Mouse (Mus musculus): ENCODE data around the gene Rab14. TPM values are rescaled to one million over a fixed set of nuclear protein-coding genes. Genes with fewer than 3 reads are reported as not detected.

The Rab14 gene
- polyA plus RNA-seq, 1 experiment from 2014 or later: 426 TPM

DNA sequence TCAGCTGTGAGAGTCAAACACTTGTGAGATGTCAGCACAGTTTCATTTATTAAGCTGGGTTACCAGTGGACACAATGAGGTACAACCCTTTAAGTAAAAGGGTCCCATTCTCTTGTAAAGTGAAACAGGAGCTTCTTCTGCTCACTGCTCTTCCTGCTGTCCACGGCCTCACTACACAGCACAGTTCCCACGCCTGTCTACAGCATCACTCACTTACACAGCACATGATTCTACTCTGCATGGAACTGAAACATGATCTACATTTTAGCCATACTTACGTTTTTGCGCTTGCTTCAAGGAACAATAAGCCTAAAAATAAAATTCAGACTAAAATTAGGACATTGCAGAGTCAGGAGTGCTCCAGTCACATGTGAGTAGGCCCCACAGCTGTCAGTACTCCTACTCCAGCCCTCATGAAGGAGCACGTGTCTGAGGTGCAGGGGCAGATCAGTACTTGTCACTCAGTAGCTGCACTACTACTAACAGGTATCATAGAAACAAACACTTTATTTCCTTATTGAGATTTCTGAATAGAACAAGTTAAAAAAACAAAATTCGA lies 17.7 kb downstream of the Rab14 start:
- H3K4me2 ChIP-seq (ENCODE audit: low read depth, low read length): no peak overlapping the region
- no peak overlapping the region for H3K9ac ChIP-seq (replicated peaks; ENCODE audit: low read depth, low read length)
- WGBS: 95% methylated on average over 6 of the region's 6 CpGs
- peaks cover 35% of the 10 kb centered on the region; the same call in 1 of the 2 replicates for H3K36me3 ChIP-seq (ENCODE audit: control insufficient read depth, insufficient read depth, low read length)
- H3K27ac ChIP-seq (ENCODE audit: low read depth, low read length): no peak overlapping the region
- no peak for ATAC-seq (ENCODE audit: low read depth)
- no peaks in the 10 kb centered on the region for H3K4me1 ChIP-seq (ENCODE audit: control insufficient read depth, insufficient read depth, low read length)
- H3K27me3 ChIP-seq (ENCODE audit: control insufficient read depth, insufficient read depth, low read length): no peaks in the 10 kb centered on the region
- no peaks in the 10 kb centered on the region for H3K9me3 ChIP-seq (ENCODE audit: control insufficient read depth, low read length)
- no peak overlapping the region for H3K4me3 ChIP-seq (ENCODE audit: low read depth, low read length)

DNA sequence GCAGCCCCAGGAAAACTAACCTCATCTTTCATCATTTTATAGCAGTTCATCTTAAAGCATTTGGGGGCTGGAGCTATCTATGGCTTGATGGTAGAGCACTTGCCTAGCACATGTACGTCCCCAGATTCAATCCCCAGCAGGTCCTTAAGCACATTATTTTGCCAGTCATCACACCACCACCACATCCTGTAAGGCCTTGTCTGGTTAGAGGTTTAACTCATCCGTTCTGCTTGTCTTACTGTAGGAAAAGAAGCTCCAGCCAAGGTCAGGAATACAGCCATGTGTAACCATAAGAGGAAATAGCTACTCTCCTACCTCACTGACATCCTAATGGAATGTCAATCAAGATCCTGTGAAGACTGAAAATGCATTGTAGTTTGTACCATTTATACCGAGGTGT lies 22.8 kb downstream of the Rab14 start:
- no peak overlapping the region for H3K4me3 ChIP-seq (ENCODE audit: low read depth, low read length)
- H3K9me3 ChIP-seq (ENCODE audit: control insufficient read depth, low read length): no peaks in the 10 kb centered on the region
- 91% methylated on average over 3 of the region's 3 CpGs for WGBS
- H3K4me2 ChIP-seq (ENCODE audit: low read depth, low read length): no peak overlapping the region
- peaks cover 24% of the 10 kb centered on the region; the same call in 1 of the 2 replicates for H3K36me3 ChIP-seq (ENCODE audit: control insufficient read depth, insufficient read depth, low read length)
- H3K9ac ChIP-seq (replicated peaks; ENCODE audit: low read depth, low read length): no peak overlapping the region
- H3K4me1 ChIP-seq (ENCODE audit: control insufficient read depth, insufficient read depth, low read length): no peaks in the 10 kb centered on the region
- no peak for ATAC-seq (ENCODE audit: low read depth)
- H3K27ac ChIP-seq (ENCODE audit: low read depth, low read length): no peak overlapping the region
- H3K27me3 ChIP-seq (ENCODE audit: control insufficient read depth, insufficient read depth, low read length): no peaks in the 10 kb centered on the region

DNA sequence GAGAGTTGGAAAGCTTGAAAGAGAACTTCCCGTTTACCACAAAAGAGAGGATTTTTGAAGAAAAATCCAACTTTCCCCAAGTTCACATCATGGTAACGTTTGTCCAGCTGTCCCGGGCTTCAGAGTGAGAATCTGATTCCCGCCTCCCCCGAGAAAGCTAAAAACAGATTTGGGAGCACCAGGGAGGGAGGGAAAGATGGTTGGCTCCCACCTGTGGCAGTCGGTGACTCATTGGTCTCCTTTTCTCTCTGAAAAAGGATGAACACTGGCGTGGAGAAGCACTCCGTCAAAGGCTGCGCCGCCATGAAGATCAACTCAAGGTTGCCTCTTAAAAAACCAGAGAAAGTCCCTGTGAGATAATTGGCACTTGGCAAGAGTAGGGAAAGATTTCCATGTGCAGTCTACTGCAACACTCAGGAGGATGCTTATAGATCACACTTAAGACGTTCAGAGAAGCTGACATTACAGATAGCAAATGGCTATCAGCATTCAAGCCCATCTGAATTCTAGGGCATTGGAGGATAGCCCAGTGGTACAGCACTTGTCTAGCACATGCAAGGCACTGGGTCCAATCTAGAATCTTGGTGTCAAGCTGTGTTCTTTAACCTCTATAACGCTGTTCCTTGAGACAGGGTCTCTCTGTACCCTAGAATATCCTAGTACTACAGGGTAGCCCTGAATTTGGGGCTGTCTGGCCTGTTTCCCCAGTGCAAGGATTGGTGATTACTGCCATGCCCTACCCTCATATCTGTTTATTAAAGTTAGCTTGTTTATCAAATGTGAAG lies 25.4 kb downstream of the Rab14 start:
- 96% methylated on average over 12 of the region's 12 CpGs for WGBS
- no peak overlapping the region for H3K9ac ChIP-seq (replicated peaks; ENCODE audit: low read depth, low read length)
- H3K27me3 ChIP-seq (ENCODE audit: control insufficient read depth, insufficient read depth, low read length): no peaks in the 10 kb centered on the region
- H3K4me2 ChIP-seq (ENCODE audit: low read depth, low read length): no peak overlapping the region
- H3K4me1 ChIP-seq (ENCODE audit: control insufficient read depth, insufficient read depth, low read length): no peaks in the 10 kb centered on the region
- H3K27ac ChIP-seq (ENCODE audit: low read depth, low read length): no peak overlapping the region
- H3K4me3 ChIP-seq (ENCODE audit: low read depth, low read length): no peak overlapping the region
- no peak for ATAC-seq (ENCODE audit: low read depth)
- no peaks in the 10 kb centered on the region for H3K9me3 ChIP-seq (ENCODE audit: control insufficient read depth, low read length)
- H3K36me3 ChIP-seq (ENCODE audit: control insufficient read depth, insufficient read depth, low read length): peaks cover 33% of the 10 kb centered on the region; the same call in 1 of the 2 replicates

DNA sequence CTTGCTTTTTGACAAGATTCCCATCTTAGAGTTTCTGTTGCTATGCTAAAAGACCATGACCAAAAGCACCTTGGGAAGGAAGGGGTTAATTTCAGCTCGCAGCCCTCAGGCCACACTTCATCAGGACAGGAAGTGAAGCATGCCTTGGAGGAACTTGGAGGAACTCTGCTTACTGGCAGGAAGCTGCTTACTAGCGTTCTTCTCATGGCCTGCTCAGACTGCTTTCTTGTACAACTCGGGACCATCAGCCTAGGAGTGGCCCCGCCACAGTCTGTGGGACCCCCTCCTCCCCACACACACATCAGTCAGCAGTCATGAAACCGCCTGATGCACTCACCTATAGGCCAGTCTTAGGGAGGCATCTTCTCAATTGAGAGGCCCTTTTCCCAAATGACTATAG lies 26.8 kb downstream of the Rab14 start:
- H3K27me3 ChIP-seq (ENCODE audit: control insufficient read depth, insufficient read depth, low read length): no peaks in the 10 kb centered on the region
- 61% methylated on average over 5 of the region's 5 CpGs for WGBS
- H3K9ac ChIP-seq (replicated peaks; ENCODE audit: low read depth, low read length): no peak overlapping the region
- H3K4me1 ChIP-seq (ENCODE audit: control insufficient read depth, insufficient read depth, low read length): no peaks in the 10 kb centered on the region
- H3K27ac ChIP-seq (ENCODE audit: low read depth, low read length): no peak overlapping the region
- H3K4me3 ChIP-seq (ENCODE audit: low read depth, low read length): no peak overlapping the region
- H3K9me3 ChIP-seq (ENCODE audit: control insufficient read depth, low read length): no peaks in the 10 kb centered on the region
- 0 out of 2 replicates have a peak, but pooled peaks have one; percentile 24 for ATAC-seq (ENCODE audit: low read depth)
- no peak overlapping the region for H3K4me2 ChIP-seq (ENCODE audit: low read depth, low read length)
- peaks cover 32% of the 10 kb centered on the region; the same call in 1 of the 2 replicates for H3K36me3 ChIP-seq (ENCODE audit: control insufficient read depth, insufficient read depth, low read length)

DNA sequence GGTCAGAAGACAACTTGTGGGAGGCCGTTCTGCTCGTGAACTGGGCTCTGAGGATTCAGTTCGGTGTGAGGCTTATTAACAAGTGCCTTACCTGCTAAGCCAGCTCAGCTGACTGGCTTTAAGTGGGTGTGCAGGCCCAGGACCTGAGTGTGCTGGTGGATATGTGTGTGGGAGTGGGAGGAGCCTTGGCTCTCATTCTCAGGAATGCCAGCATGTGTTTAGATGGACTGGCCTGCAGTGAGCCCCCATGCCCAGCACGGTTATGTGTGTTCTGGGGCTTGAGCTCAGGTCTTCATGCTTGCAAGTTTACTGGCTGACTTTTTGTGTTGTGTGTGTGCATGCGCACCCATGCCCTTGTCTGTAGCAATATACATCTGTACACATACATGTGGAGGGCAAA lies 27.3 kb downstream of the Rab14 start:
- no peaks in the 10 kb centered on the region for H3K27me3 ChIP-seq (ENCODE audit: control insufficient read depth, insufficient read depth, low read length)
- ATAC-seq (ENCODE audit: low read depth): no peak
- peaks cover 30% of the 10 kb centered on the region; the same call in 1 of the 2 replicates for H3K36me3 ChIP-seq (ENCODE audit: control insufficient read depth, insufficient read depth, low read length)
- H3K9me3 ChIP-seq (ENCODE audit: control insufficient read depth, low read length): no peaks in the 10 kb centered on the region
- H3K4me2 ChIP-seq (ENCODE audit: low read depth, low read length): no peak overlapping the region
- WGBS: 94% methylated on average over 5 of the region's 5 CpGs
- H3K4me1 ChIP-seq (ENCODE audit: control insufficient read depth, insufficient read depth, low read length): no peaks in the 10 kb centered on the region
- no peak overlapping the region for H3K4me3 ChIP-seq (ENCODE audit: low read depth, low read length)
- H3K9ac ChIP-seq (replicated peaks; ENCODE audit: low read depth, low read length): no peak overlapping the region
- no peak overlapping the region for H3K27ac ChIP-seq (ENCODE audit: low read depth, low read length)

DNA sequence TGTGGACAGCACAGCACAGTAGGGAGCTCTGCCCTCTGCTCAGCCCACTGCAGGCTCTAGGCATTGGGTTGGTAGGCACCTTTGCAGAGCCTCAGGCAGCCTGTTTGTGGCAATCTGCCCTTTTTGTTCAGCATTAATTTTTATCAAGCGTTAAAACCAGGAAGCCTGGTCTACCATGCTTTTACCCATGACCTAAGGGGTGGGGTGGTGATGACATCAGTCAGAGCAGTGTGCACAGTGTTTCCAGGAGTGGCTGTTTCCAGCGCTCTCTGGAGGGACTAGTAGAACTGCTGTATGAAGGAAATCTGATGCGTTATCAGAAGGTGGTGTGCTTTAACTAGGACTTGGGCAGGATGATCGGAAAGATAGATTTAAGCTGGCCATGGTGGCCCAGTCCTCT lies 28.7 kb downstream of the Rab14 start:
- no peak overlapping the region for H3K9ac ChIP-seq (replicated peaks; ENCODE audit: low read depth, low read length)
- H3K4me1 ChIP-seq (ENCODE audit: control insufficient read depth, insufficient read depth, low read length): no peaks in the 10 kb centered on the region
- no peaks in the 10 kb centered on the region for H3K9me3 ChIP-seq (ENCODE audit: control insufficient read depth, low read length)
- H3K36me3 ChIP-seq (ENCODE audit: control insufficient read depth, insufficient read depth, low read length): peaks cover 37% of the 10 kb centered on the region; the same call in 1 of the 2 replicates
- H3K4me3 ChIP-seq (ENCODE audit: low read depth, low read length): no peak overlapping the region
- H3K27me3 ChIP-seq (ENCODE audit: control insufficient read depth, insufficient read depth, low read length): no peaks in the 10 kb centered on the region
- WGBS: 93% methylated on average over 4 of the region's 4 CpGs
- no peak overlapping the region for H3K27ac ChIP-seq (ENCODE audit: low read depth, low read length)
- no peak overlapping the region for H3K4me2 ChIP-seq (ENCODE audit: low read depth, low read length)
- no peak for ATAC-seq (ENCODE audit: low read depth)

DNA sequence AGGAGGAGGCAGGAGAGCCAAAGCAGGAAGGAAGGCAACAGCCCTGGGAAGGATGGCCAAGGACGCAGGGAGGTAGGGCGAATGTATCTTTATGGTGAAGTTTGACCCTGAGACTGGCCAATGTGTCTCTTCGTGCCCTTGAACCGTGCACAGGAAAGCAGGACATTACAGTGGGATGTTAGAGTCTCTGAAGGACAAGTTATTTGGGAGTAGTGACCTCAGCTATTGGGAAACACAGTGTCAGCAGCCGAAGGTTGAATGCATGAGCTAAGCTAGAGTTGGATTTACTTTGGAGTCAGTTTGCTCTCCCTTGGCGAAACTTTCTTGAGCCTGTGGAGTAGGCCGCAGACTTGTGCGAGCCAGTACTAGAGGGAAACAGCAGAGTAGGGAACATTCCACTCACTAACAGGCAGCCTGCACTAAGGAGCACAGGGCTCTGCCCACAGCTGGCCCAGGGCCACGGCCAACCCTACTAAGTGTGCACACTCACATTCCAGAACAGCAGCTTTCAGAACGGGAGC lies 29.5 kb downstream of the Rab14 start:
- Histone ChIP-seq H3K4me2 (ENCODE audit: low read depth, low read length) (no peak overlapping the region), H3K27me3 (ENCODE audit: control insufficient read depth, insufficient read depth, low read length) (no peaks in the 10 kb centered on the region), H3K9me3 (ENCODE audit: control insufficient read depth, low read length) (no peaks in the 10 kb centered on the region), H3K27ac (ENCODE audit: low read depth, low read length) (no peak overlapping the region), H3K4me1 (ENCODE audit: control insufficient read depth, insufficient read depth, low read length) (no peaks in the 10 kb centered on the region), H3K9ac (replicated peaks; ENCODE audit: low read depth, low read length) (no peak overlapping the region), H3K4me3 (ENCODE audit: low read depth, low read length) (no peak overlapping the region), H3K36me3 (ENCODE audit: control insufficient read depth, insufficient read depth, low read length) (peaks cover 43% of the 10 kb centered on the region)
- no peak for ATAC-seq (ENCODE audit: low read depth)
- WGBS: 95% methylated on average over 10 of the region's 10 CpGs

DNA sequence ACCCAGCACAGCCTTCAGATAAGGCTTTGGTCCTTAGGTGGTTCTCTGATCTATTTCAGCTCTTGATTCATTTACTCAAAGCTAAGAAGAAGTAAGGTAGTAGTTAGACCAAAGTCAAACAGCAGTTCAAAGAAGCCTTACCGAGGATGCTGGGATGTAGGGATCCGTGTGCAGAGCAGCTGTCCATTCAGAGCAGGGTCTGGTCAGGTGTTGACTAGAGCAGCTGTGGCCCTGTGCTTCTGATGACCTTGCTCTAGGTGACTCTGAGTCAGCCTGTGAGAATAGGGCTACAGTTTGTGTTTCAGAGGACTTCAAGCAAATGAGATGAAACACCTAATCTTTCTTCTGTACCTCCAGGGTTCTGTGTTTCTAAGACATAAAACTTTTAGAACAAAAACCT lies 31.5 kb downstream of the Rab14 start:
- Histone ChIP-seq H3K27ac (ENCODE audit: low read depth, low read length) (no peak overlapping the region), H3K9me3 (ENCODE audit: control insufficient read depth, low read length) (no peaks in the 10 kb centered on the region), H3K27me3 (ENCODE audit: control insufficient read depth, insufficient read depth, low read length) (no peaks in the 10 kb centered on the region), H3K36me3 (ENCODE audit: control insufficient read depth, insufficient read depth, low read length) (peaks cover 46% of the 10 kb centered on the region), H3K4me2 (ENCODE audit: low read depth, low read length) (no peak overlapping the region), H3K9ac (replicated peaks; ENCODE audit: low read depth, low read length) (no peak overlapping the region), H3K4me3 (ENCODE audit: low read depth, low read length) (no peak overlapping the region), H3K4me1 (ENCODE audit: control insufficient read depth, insufficient read depth, low read length) (no peaks in the 10 kb centered on the region)
- WGBS: 90% methylated on average over 2 of the region's 2 CpGs
- no peak for ATAC-seq (ENCODE audit: low read depth)

DNA sequence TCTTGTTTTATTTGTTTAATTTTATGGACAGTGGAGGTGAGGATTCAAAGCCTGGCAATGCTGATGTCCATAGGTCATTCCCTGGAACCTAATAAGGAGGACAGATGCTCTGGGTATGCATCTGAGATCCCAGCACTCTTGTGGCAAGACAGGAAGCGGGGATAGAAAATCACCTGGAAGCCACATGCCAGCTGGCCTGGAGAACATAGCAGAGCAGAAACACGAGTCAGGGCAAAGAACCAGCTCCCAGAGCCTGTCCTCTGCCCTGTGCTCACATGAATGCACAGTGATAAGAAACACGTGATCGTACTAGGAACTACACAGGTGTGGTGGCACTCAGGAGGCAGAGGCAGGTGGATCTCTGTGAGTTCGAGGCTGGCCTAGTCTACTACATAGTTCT lies 34.1 kb downstream of the Rab14 start:
- Histone ChIP-seq H3K4me3 (ENCODE audit: low read depth, low read length) (no peak overlapping the region), H3K27me3 (ENCODE audit: control insufficient read depth, insufficient read depth, low read length) (no peaks in the 10 kb centered on the region), H3K9me3 (ENCODE audit: control insufficient read depth, low read length) (no peaks in the 10 kb centered on the region), H3K9ac (replicated peaks; ENCODE audit: low read depth, low read length) (no peak overlapping the region), H3K4me2 (ENCODE audit: low read depth, low read length) (no peak overlapping the region), H3K27ac (ENCODE audit: low read depth, low read length) (no peak overlapping the region), H3K4me1 (ENCODE audit: control insufficient read depth, insufficient read depth, low read length) (no peaks in the 10 kb centered on the region), H3K36me3 (ENCODE audit: control insufficient read depth, insufficient read depth, low read length) (peaks cover 49% of the 10 kb centered on the region)
- WGBS: 91% methylated on average over 5 of the region's 5 CpGs
- no peak for ATAC-seq (ENCODE audit: low read depth)

Data from neural tube, embryonic 14.5 days (tissue).